Comparison of ENCODE assay signal across 7 mouse cellular contexts in the genomic region with DNA sequence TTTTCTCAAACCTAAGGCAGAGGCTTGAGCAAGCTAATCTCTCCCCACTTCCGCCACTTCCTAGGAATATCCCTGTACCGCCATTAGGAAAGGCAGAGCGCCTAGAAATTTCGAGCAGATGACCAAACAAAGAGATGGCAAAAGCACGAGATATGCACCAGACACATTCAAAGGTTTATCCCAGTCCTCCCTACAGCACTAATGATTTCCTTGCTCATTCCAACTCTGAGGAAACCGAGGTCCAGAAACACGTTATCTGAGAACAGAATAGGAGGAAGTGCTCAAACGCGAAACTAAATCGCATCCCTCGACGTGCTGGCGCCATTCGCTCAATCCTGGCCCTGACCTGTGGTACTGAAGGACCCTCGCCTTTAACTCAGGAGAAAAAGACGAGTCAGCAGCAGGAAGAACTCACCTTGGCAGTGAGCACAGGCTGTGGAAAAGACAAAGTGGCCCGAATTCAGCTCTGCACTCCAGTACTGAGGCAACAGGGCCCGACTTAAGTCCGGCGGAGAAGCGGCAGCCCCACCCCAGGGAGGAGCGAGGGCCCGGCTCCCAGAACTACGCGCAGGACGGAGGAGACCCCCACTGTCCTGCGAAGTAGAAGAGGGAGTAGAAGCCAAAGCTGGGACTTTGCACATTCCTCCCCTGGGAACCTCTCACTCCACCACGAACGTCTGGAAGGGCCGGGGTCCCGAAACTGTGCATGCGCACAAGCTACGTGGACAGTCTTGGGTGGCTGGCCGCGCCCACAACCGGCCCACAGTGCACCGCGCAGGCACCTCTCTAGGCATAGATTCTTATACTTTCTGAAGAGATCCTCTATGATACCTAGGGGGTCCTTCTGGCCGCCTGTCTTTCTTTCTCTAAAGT. TPM values are rescaled to one million over a fixed set of nuclear protein-coding genes. Genes with fewer than 3 reads are reported as not detected.
DNase-seq lines count a peak whose midpoint lies in the region; ATAC-seq and TF ChIP-seq lines count a peak whose summit lies in the region.

A gene (minus strand): TSS at position 757 of the 873 bp plus-strand sequence.

- under 1% methylated on average over 39 of the region's 39 CpGs for WGBS in embryonic facial prominence, embryonic 12.5 days
- under 1% methylated on average over 39 of the region's 39 CpGs for WGBS in kidney, adult 2 months
- WGBS in limb, embryonic 12.5 days = under 1% methylated on average over 39 of the region's 39 CpGs
- WGBS in midbrain, embryonic 15.5 days = under 1% methylated on average over 39 of the region's 39 CpGs
- WGBS in spleen, adult 2 months = under 1% methylated on average over 39 of the region's 39 CpGs

- H3K36me3 ChIP-seq in embryonic facial prominence, embryonic 12.5 days = peaks cover 33% of the 10 kb centered on the region
- peaks cover 2% of the 10 kb centered on the region; the same call in 1 of the 2 replicates for H3K36me3 ChIP-seq in kidney, adult 2 months (ENCODE audit: control insufficient read depth, insufficient read depth, low read length)
- peaks cover 32% of the 10 kb centered on the region for H3K36me3 ChIP-seq in limb, embryonic 12.5 days
- no peaks in the 10 kb centered on the region for H3K36me3 ChIP-seq in midbrain, embryonic 15.5 days (replicated peaks)
- peaks cover 2% of the 10 kb centered on the region; the same call in 1 of the 2 replicates for H3K36me3 ChIP-seq in spleen, adult 2 months (ENCODE audit: control insufficient read depth, insufficient read depth, low read length)

- H3K9me3 ChIP-seq in embryonic facial prominence, embryonic 12.5 days = no peaks in the 10 kb centered on the region
- H3K9me3 ChIP-seq in limb, embryonic 12.5 days = no peaks in the 10 kb centered on the region
- no peaks in the 10 kb centered on the region for H3K9me3 ChIP-seq in midbrain, embryonic 15.5 days

- H3K27ac ChIP-seq in embryonic facial prominence, embryonic 12.5 days = peak within 1 kb of the TSS; percentile 92
- peak within 1 kb of the TSS; percentile 91 for H3K27ac ChIP-seq in kidney, adult 2 months (ENCODE audit: insufficient read depth, low read depth, low read length)
- peak within 1 kb of the TSS; percentile 90 for H3K27ac ChIP-seq in limb, embryonic 12.5 days
- peak within 1 kb of the TSS; percentile 87 for H3K27ac ChIP-seq in midbrain, embryonic 15.5 days
- peak within 1 kb of the TSS; percentile 84 for H3K27ac ChIP-seq in spleen, adult 2 months (ENCODE audit: insufficient read depth, low read length)

- no peaks in the 10 kb centered on the region for H3K27me3 ChIP-seq in embryonic facial prominence, embryonic 12.5 days
- no peaks in the 10 kb centered on the region for H3K27me3 ChIP-seq in kidney, adult 2 months (replicated peaks; ENCODE audit: control insufficient read depth, insufficient read depth, low read length)
- H3K27me3 ChIP-seq in limb, embryonic 12.5 days = no peaks in the 10 kb centered on the region
- no peaks in the 10 kb centered on the region for H3K27me3 ChIP-seq in midbrain, embryonic 15.5 days (replicated peaks)
- H3K27me3 ChIP-seq in spleen, adult 2 months (ENCODE audit: control insufficient read depth, insufficient read depth, low read length) = no peaks in the 10 kb centered on the region

- no peak for TF ChIP-seq CTCF in kidney, adult 2 months (conservative IDR thresholded peaks at IDR 0.05; ENCODE audit: insufficient read depth, insufficient read length, low read depth, low read length)
- TF ChIP-seq CTCF in spleen, adult 2 months (IDR thresholded peaks at IDR 0.05; ENCODE audit: extremely low read depth, insufficient read depth, insufficient read length, insufficient replicate concordance) = no peak

- peak; percentile 90 for DNase-seq in adrenal gland, postnatal 25 days
- peak; percentile 96 for DNase-seq in heart, adult 18-20 months
- peak; percentile 96 for DNase-seq in kidney, adult 2 months
- peak; percentile 65 to 90 for DNase-seq in spleen, adult 2 months (ENCODE audit: low read depth in 1 of 2, low spot score in 2 of 2)

- peak; percentile 83 for TF ChIP-seq POLR2A in kidney, adult 2 months (IDR thresholded peaks at IDR 0.05; ENCODE audit: low read depth, low read length)
- TF ChIP-seq POLR2A in spleen, adult 2 months (IDR thresholded peaks at IDR 0.05; ENCODE audit: low read depth, low read length) = peak; percentile 74; the same call in 1 of the 2 replicates

- H3K9ac ChIP-seq in embryonic facial prominence, embryonic 12.5 days = peak within 1 kb of the TSS; percentile 94
- peak within 1 kb of the TSS; percentile 92 for H3K9ac ChIP-seq in limb, embryonic 12.5 days (replicated peaks)
- H3K9ac ChIP-seq in midbrain, embryonic 15.5 days = peak within 1 kb of the TSS; percentile 92

- H3K4me1 ChIP-seq in embryonic facial prominence, embryonic 12.5 days = peaks cover 16% of the 10 kb centered on the region
- peaks cover 36% of the 10 kb centered on the region for H3K4me1 ChIP-seq in kidney, adult 2 months (ENCODE audit: control insufficient read depth, insufficient read depth, low read length)
- H3K4me1 ChIP-seq in limb, embryonic 12.5 days (replicated peaks) = peaks cover 26% of the 10 kb centered on the region
- peaks cover 38% of the 10 kb centered on the region for H3K4me1 ChIP-seq in midbrain, embryonic 15.5 days
- peaks cover 5% of the 10 kb centered on the region; the same call in 1 of the 2 replicates for H3K4me1 ChIP-seq in spleen, adult 2 months (ENCODE audit: control insufficient read depth, insufficient read depth, insufficient read length)

- peak; percentile 99 for ATAC-seq in embryonic facial prominence, embryonic 12.5 days (ENCODE audit: insufficient number of reproducible peaks, insufficient read depth, low FRiP score, low TSS enrichment)
- peak; percentile 99 for ATAC-seq in limb, embryonic 12.5 days (ENCODE audit: insufficient number of reproducible peaks, insufficient read depth, low FRiP score, low TSS enrichment, low read depth)
- ATAC-seq in midbrain, embryonic 15.5 days (replicated peaks) = peak; percentile 99

- peak within 1 kb of the TSS; percentile 74 for H3K4me2 ChIP-seq in embryonic facial prominence, embryonic 12.5 days (replicated peaks)
- H3K4me2 ChIP-seq in limb, embryonic 12.5 days = peak within 1 kb of the TSS; percentile 66
- H3K4me2 ChIP-seq in midbrain, embryonic 15.5 days = peak within 1 kb of the TSS; percentile 79

- peak within 1 kb of the TSS; percentile 95 for H3K4me3 ChIP-seq in embryonic facial prominence, embryonic 12.5 days
- peak within 1 kb of the TSS; percentile 76 for H3K4me3 ChIP-seq in kidney, adult 2 months (ENCODE audit: insufficient read depth, low read depth, low read length)
- peak within 1 kb of the TSS; percentile 75 for H3K4me3 ChIP-seq in limb, embryonic 12.5 days (replicated peaks)
- H3K4me3 ChIP-seq in midbrain, embryonic 15.5 days = peak within 1 kb of the TSS; percentile 98
- H3K4me3 ChIP-seq in spleen, adult 2 months (ENCODE audit: extremely low read depth, insufficient read depth, insufficient read length) = peak within 1 kb of the TSS; percentile 97

RNA-seq across cellular contexts. Expression of the gene that starts here (rescaled TPM):
- 817 and 927 TPM in 2 replicates for total RNA-seq in adrenal gland, postnatal 25 days (2021)
- 689 and 706 TPM in 2 replicates for polyA plus RNA-seq in embryonic facial prominence, embryonic 12.5 days (2016; fragmentation: Nextera tagmentation; extraction: Ambion mirVana)
- total RNA-seq in heart, adult 18-20 months (2021) = 100 to 1,000 TPM; 310 to 328 TPM
- 2,926 and 3,067 TPM in 2 replicates for polyA plus RNA-seq in kidney, adult 2 months (2012; rRNA removed)
- 634 and 637 TPM in 2 replicates for polyA plus RNA-seq in limb, embryonic 12.5 days (2016; fragmentation: Nextera tagmentation; extraction: Ambion mirVana)
- polyA plus RNA-seq in midbrain, embryonic 15.5 days (2015; fragmentation: Nextera tagmentation; extraction: Ambion mirVana) = 675 and 714 TPM in 2 replicates
- 246 and 290 TPM in 2 replicates for polyA plus RNA-seq in spleen, adult 2 months (2012; rRNA removed)

Comparison
In these comparisons a context has a peak if more than half of its experiments do, and no peak if none do; other contexts are left out.
1. Peak in every context shown above with its lines: DNase-seq, ATAC-seq, H3K4me3 ChIP-seq and H3K27ac ChIP-seq.